Mouse (Mus musculus) lung, postnatal 36 days (tissue): ENCODE measurements at regions not wholly inside any gene's neighbourhood (a gene's known extent, or its start where the extent isn't known, plus 50 kb on each side); places are given as distances from the start of the nearest gene placed in this dataset.
"Not testable (repeated sequence)": the region's sequence is repeated elsewhere in the genome, so short reads cannot be mapped to it uniquely, and the experiment has no call there.

Experiments
- DNase-seq: peaks from one replicate; pipeline ENCODE4 v3.0.0; 2022; ENCODE audit warnings: mixed read lengths

DNA sequence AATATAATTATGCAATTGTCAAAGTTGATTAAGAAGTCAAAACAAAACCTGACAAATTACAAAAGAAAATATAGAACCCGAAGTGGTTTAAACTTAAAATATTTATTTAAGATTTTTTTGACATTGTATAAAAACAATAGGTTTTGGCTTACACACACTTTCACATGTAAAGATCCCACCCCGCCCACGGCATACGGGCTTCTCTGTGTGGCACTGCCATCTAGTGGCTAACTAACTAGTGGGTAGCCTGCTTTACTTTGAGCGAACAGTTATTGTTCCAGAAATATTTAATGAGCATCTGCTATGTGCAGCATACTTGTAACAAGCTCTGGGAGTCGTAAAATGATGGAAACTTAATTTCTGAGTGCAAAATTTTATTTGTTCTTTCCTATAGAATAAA, 716.3 kb upstream of the Intu start:
- DNase-seq = peak; percentile 75

DNA sequence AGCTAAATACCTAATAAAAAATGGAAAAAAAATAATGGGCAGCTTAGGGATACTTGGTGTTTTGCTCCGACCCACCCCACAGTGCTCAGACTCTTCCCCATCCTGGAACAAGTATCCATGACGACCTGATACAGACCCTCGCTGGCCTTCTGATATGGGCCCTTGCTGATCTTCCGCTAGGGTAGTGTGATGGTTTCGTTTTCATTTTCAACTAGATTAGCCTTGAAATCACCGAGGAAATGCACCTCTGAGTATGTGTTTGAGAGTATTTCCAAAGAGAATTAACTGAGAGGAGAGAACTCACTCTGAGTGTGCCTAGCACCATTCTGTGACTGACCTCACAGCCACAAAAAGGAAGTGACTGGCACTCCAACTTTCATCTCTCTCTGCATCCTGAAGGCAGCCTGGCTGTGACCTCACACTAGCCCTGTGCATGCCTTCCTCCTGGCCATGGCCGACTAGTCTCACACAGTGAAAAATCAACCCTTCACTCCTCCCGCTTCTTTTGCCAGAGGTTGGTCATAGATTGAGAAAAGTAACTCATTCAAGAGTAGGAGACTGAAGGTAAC, 700.5 kb upstream of the Intu start:
- no peak for DNase-seq

DNA sequence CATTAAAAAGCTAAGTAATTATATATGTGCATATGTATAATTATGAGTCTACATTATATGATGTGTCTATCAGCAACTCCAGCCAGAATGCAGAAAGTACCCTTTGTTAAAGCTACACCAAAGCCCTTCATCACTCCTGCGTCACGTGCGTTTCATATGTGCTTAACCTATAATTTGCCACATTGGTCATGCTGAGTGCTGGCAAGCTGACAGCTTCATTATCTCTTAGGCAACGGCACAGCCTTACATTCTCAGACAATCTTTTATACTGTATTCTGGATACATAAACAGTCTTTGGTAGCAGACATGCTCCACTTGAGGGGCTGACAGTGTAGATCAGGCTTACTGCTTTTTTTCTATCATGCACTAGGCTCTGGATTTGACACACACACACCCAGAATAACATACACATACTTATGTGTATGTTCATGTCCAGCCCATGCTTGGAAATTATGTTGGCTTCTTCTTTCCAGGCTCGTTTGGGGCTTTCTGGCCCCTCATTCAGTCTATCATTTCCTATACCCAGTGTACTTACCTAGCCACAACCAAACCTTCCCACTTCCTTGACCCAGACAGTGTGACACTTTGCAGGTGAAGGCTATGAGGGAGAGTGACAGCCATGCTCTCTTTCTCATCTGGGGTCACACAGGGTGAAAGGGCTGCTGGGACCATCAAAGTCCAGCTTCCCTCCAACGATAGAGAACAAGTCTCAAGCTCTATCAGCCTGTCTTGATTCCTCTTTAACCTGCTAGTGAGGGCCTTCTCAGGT, 692.5 kb upstream of the Intu start:
- DNase-seq = no peak

DNA sequence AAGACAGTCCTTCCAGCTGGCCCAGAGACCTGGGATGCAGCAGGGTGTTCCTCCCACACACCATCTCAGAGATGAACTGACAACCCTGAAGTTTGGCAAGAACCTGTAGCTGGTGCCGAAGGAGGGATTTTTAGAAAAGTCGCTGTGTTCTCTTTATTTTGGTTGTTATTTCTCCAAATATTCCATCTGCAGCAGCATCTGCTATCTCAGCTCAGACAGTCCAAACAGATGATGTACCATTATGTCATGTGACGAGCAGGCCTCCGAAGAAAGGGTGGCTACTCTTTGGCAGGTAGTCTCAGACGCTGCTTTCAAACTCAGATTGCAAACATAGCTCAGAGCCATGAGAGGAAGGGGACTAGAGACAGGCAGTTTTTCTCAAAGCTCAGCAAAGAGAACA, 690.1 kb upstream of the Intu start:
- no peak for DNase-seq

DNA sequence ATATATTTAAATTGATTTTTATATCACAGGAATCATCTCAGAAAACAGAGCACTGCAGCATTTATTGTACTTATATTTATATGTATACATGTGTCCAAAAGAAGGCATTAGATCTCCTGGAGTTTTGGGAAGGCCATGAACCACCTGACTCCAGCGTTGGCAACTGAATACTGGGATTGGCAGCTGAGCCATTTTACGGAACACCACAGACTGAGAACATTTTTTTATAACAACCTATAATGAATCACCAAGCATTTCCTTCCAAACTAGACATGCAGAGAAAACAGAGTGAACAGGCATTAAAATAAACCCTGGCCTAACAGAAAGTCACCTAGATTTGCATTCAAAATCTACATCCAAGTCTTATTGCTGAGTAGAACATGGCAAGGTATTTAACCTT, 686.0 kb upstream of the Intu start:
- DNase-seq = no peak

DNA sequence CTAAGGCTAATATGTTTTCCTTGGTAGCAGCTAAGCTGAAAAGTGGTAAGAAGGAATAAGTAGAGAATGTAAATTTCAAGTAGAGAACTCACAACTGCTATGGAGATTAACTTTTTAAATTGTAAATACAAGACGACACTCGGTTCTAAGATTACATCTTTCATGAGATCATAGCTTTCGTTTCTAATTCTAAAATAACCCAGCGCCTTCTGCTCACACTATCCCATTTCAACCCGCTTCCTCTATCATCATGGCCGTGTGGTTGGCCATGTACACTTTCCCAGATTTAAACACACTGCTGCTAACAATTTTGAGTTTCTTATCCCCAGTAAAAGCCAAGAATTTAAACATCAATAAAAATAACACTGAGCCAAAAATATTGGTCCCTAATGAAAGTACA, 682.3 kb upstream of the Intu start:
- no peak for DNase-seq

DNA sequence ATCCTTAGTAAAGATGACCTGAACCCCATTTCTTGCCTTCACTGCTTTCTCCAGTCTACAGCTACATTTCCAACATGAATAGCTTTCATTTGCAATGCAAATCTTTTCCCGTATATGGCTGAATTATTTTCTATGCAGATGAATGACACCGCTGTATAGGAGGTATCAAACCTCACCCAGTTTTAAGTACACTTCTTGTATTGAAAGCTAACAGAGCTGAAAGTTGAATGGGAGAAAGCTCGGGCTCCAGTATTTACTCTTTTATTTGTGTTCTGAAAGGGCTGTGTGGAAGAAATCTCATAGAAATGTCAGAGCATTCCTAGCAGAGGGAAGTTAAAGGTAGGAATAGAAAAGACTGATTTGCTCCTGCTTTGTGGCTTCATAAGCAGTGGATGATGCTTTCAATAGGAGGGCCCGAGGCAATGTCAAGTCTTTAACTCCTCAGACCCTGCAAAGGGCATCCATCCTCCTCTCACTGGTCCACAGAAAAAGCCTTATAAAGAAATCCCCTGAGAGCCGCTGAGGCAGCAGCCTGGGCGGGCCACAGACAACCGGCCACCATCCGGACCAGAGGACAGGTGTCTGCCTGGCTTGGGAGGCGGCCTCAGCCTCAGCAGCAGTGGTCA, 673.8 kb upstream of the Intu start:
- no peak for DNase-seq

DNA sequence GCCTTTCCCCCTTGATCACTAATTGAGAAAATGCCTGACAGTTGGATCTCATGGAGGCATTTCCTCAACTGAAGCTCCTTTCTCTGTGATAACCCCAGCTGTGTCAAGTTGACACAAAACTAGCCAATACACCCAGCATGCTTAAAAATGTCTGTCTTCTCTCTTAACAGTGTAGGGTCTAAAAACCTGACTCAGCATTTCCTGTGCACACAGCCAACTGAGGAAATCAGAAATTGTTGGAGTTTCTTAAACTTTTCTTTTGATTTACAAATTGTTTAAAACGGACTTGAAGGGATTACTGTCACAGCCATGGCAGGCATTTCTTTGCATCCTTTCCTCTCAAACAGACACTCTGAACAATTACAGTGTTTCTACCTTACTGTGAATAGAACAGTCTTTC, 655.0 kb upstream of the Intu start:
- DNase-seq = not testable (repeated sequence)

DNA sequence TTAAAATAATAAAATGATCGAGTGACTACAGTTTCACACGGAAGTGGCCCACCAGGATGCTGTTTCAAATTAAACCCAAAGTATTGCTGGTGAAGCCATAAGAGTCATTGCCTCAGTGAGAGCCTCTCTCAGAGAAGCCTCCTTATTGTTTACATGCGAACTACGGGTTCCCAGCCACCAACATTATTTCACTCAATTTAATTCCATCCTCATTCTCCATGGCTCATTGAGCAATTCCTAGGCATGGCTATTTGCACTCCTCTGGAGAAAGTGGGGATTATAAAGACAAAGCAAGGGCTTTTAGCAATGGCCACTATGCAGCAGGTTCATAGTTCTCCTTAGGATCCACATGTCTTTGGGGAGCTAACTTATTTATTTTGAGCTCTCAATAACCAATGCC, 646.7 kb upstream of the Intu start:
- no peak for DNase-seq

DNA sequence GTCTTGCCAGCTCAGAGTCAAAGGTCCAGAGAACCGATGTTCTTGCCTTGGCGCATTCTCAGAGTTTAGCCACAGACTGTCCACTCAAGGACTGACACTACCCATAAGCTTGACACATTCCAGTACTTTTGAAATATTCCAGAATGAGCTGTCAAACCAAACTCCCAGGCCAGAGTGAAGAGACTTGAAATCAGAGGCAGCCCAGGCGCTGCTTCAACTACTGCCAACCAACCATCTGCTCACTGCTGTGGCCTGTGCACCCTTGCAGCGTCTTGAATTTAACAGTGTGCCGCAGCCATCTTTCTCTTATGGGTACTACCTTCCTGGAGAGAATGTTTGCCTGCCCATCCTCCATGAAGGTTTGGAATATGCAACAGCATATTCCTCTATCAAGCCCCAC, 642.7 kb upstream of the Intu start:
- peak; percentile 57 for DNase-seq

DNA sequence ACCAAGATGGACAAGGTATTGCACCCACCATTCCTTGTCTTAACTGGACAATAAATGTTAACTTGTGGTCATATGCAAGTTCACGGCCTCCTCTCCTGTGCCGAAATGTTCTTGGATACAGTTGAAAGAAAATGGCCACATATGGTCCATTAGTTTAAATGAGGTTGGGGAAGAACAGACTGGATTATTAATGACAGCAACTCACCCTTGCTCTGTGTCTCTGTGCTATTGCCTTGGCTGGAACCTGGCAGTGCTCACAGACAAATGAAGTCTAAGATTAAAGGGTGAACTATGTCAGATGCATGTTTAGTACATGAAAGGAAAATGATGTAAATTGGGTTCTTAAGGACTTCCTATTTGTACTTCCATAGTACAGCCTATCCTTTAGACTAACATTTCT, 641.9 kb upstream of the Intu start:
- DNase-seq = no peak

DNA sequence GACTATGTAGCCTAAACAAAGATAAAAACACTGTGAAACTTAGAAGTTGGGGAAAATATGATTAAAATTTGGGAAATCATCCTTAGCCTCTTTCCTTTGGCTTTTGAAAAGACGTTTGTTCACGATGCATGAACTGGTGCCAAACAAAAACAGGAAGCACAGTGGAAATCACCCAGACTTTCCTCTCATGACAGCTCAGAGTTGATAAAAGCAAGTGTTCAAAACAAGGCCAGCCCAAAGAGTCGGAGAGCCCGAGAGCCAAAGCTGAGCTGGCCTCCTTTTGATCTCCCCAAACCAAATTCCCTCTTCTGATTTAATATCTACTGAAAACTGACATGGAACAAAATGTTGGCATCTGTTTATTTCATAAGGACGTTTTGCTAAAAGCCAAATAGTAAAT, 632.1 kb upstream of the Intu start:
- peak; percentile 71 for DNase-seq

DNA sequence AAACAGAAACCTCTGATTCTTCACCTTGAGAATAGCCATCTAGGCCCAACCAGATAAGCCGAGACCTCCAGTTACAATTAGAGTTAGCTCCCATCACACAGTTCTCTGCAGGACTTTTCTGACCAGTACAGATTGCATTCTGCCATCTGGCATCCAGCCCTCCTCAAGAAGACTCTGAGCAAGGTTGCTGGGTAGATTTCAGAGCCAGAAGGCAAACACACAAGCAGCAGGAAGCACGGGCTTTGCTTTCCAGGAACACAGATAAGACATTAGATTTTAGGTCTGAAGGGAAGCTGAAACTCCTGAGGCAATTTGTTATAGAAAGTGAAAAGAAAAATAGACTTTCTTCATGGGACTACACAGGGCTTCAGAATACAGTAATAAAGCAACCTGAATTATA, 630.9 kb upstream of the Intu start:
- peak; percentile 35 for DNase-seq

DNA sequence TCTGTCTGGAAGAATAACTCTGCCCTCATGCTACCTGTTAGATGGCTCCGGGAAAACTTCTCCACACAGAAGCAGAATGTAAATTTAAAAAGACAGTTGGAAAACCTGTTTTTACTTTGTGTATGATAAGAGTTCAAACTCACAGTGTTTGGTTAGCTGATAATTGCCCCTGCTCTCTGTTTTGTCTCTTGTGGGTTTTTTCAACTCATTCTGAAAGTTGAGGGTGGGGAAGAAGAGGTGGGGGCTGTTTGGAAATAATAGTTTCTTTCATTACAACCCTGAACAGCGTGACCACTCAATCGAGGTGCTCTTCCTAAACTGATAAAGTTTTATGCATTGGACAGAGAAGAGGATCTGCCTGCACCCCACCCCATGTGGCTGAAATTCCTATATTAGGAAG, 626.7 kb upstream of the Intu start:
- DNase-seq = no peak

DNA sequence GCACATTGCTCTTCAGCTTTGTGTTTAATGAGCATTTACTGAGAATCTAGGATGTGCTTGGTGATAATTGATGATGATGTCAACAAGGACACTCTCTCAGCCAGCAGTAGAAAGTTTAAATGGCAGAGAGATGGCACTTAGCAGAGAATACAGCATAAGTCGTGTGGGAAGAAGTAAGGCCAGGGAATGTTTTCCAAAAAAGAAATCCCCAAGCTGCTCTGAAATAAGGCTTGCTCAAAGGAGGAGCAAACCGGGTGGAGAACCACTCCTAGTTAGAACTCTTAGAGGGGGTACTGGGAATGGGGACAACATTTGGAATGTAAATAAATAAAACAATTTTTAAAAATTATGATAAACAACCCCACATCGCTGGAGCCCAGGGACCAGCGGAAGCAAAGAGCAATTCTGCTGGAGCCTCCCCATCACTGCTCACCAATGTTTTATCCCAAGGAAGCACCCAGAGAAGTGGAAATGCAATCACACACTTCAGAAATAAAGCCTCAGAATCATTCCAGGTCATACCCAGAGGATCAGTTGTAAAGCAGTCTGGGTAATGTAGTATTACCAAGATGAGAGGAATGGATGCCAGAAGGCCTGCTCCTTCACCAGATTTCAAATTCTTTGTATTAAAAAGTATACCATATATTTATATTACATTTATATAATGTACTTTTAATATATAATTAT, 622.3 kb upstream of the Intu start:
- DNase-seq = no peak

DNA sequence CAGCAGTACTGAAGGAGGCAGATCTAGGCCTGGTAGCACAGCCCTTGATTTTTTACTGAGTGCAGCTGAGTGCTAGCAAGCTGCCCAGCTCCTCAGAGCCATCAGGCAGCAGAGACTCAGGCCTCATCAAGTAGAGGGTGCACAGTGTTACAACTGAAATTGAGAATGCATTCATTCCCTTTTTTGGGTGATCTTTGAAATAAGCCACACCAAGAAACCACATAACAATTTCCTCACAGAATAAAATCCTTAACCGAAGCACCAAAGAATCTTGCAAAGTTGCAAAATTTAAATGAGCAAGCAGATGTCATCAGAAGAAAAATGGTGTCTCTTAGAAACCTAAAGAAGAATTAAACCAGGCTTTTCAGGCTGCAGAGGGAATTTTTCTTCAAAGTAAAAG, 621.4 kb upstream of the Intu start:
- no peak for DNase-seq

DNA sequence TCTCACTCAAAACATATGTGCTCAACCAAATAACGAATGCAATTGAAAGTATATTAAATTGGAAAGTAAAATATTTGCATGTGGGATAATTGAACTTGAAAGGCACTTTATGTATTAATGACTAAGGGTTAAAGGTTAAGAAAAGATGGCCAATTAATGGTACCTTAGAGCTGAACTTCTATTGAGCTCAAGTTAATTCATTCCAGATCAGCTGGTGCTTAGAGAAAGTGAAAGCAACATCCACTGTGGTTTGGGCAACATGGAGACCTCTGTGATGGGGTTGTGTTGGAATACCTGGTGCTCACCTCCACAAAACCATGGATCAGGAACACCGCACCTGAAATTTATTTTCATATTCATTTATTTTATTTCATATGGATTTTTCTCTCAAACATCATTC, 612.5 kb upstream of the Intu start:
- no peak for DNase-seq

DNA sequence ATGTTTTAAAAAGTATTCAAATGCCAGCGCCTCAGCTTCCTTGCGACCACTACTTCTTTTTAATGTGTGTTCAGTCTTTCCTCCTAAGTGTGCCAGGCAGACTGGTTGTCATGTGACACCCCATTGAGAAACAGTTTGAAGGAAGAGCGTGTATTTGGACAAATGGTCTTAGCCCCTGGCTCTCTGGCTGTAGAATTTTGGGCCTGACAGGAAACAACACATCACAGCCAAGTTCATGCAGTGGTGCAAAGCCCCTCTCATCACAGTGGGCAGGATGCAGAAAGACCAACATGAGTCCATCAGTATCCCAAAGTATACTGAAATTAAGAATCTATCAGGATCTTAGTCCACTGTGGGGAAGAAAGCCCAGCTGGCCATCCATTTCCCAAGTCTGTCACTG, 605.6 kb upstream of the Intu start:
- DNase-seq = no peak

DNA sequence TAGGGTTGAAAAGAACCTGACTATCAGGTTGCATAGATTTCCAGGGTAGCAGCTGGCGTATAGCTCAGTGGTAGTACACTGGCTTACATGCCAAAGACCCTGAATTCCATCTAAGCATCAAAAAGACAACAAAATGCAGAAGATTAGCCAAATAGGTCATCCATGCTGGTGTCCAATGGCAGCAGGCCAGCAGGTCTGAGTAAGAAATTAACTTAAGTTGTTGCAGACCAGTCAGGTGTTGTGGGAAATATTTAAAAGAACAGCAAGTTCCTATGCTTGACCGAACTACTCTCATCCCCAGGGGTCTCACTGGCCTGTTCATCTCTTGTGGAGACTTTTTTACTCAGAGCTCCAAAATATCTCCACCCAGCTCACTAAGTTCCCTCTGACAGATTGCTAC, 602.7 kb upstream of the Intu start:
- no peak for DNase-seq

DNA sequence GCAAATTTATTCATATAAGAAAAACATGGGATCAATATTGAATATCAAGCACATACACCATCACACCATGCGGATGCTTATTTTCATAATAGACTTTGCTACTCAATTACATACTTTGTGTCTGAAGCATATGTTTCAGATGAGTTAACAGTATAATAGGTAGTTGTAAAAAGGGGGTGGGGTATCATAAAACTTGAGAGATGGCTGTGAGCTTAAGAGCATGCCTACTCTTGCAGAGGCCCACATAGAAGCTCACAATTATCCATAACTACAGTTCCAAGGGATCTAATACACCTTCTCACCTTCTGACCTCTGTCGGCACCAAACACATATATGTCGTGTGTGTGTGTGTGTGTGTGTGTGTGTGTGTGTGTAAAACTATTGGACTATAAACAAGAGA, 597.7 kb upstream of the Intu start:
- no peak for DNase-seq

DNA sequence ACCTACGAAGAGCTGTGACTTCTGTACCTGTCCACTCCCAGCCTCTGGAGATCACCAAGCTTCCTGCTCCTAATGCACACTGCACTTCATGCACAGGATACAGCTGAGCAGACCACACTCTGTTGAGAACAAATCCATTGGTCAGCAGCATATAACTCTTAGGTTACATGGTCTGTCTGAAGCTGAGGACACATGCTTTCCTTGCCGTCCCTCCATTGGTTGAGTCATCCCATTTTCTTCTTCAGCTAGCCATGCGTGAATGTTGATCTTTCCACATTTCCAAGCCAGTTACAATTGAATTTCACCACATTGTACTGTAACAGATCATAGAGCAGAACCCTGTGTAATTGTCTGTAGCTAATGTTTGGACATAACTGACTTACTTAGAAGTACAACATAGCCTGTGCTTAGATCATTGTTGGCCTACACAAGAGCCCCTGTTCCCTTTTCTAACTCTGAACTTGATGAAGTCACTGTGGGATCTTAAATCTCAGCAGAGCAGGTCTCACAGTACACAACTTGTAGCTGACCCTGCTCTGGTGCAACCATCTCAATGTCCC, 593.3 kb upstream of the Intu start:
- no peak for DNase-seq

DNA sequence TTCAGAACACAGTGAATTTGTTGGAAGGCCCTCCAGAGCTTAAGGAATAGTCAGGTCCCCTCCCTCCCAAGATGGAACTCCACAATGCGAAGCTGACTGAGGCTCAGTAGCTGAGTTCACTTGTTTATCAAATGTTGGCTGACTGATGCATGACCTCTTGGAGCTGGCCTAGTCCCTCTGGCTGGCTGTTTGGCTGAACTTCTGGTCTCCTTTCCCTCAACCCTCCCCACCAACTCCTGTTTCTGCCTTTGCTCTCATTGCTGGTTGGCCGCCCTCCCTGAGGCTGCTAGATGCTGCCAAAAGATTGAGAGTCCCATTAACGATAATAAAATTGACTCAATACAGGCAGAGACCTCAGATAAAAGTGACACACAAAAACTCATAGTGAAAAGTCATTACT, 586.5 kb upstream of the Intu start:
- peak; percentile 70 for DNase-seq

DNA sequence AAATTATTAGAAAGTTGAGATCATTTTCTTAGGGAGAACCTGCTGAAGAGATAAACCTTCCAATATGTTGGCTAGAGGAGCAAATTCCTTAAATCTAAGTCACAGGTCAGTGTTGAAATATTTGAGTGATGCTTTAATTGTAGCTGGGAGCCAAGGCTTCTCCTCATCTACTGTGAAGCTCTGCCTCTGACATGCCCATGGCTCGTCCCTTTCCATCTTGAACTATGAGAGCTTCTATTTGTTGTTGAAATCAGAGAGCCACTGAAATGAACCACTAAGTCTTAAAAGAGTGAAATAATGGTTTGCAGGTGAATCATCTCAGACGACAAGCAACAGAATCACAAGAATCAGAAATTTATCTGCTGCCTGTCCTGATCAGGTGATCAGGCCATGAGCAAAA, 579.0 kb upstream of the Intu start:
- no peak for DNase-seq

DNA sequence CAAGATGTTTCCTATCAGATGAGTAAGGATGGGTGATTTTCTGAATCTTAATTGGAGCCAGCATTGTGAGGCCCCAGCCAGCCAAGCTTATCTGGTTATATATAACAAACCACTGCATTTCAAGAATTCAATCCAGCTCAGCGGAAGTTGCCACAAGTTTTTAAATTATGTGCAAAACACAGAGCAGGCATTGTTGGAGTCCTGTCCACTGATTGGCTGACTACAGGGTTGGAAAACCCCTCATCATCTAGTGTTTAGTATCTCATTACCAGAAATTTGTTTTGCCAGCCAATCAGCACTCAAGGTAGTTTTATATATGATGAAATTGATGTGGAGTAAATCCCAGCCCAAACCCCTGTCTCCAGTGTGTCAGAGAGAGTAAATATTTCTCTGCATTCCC, 578.5 kb upstream of the Intu start:
- no peak for DNase-seq
